Mouse (Mus musculus) embryonic facial prominence, embryonic 14.5 days (tissue): ENCODE results near the gene Sirt6. TPM values are rescaled to one million over a fixed set of nuclear protein-coding genes. Genes with fewer than 3 reads are reported as not detected.

Source experiments
- ATAC-seq: fragments of 200-750 bp; cut with Nextera tagmentation; 2 replicates; pipeline ENCODE4 v1.8.0; 2017; ENCODE audit warnings: low read depth, moderate number of reproducible peaks, moderate TSS enrichment
- DNase-seq: peaks from one replicate; pipeline ENCODE4 v3.0.0-alpha.2; 2015; ENCODE audit warnings: low spot score
- H3K27ac ChIP-seq: fragments of 300-500 bp; sonication (generic); replicated peaks from 2 replicates; pipeline ENCODE4 v1.5.1; 2014; ENCODE audit warnings: low read depth, mild to moderate bottlenecking, low read length, moderate library complexity
- H3K27me3 ChIP-seq: fragments of 300-500 bp; sonication (generic); replicated peaks from 2 replicates; pipeline ENCODE4 v1.6.1; 2014; ENCODE audit warnings: low read length; ENCODE audit not compliant: control insufficient read depth, insufficient read depth
- H3K36me3 ChIP-seq: fragments of 300-500 bp; sonication (generic); 2 replicates; pipeline ENCODE4 v1.6.1; 2014; ENCODE audit warnings: low read length, mixed read lengths; ENCODE audit not compliant: control insufficient read depth, insufficient read depth
- H3K4me1 ChIP-seq: fragments of 300-500 bp; sonication (generic); 2 replicates; pipeline ENCODE4 v1.6.1; 2014; ENCODE audit warnings: antibody characterized with exemption, low read length; ENCODE audit not compliant: control insufficient read depth, insufficient read depth
- H3K4me2 ChIP-seq: fragments of 300-500 bp; sonication (generic); 2 replicates; pipeline ENCODE4 v1.6.1; 2014; ENCODE audit warnings: low read depth, mild to moderate bottlenecking, low read length, moderate library complexity, mixed read lengths
- H3K4me3 ChIP-seq: fragments of 300-500 bp; sonication (generic); 2 replicates; pipeline ENCODE4 v1.5.1; 2014; ENCODE audit warnings: low read depth, mild to moderate bottlenecking, low read length
- H3K9ac ChIP-seq: fragments of 300-500 bp; sonication (generic); 2 replicates; pipeline ENCODE4 v1.6.1; 2014; ENCODE audit warnings: low read depth, mild to moderate bottlenecking, low read length, moderate library complexity, mixed read lengths
- H3K9me3 ChIP-seq: fragments of 300-500 bp; sonication (generic); 2 replicates; pipeline ENCODE4 v1.6.1; 2016; ENCODE audit warnings: low read length; ENCODE audit not compliant: control insufficient read depth
- WGBS: fragments of 180-500 bp; shearing (Covaris S2); extraction: QIAGEN DNeasy Blood & Tissue Kit; methylation state at CpG from one replicate; pipeline ENCODE4 v1.1.7; 2014; 5-methylcytosine and 5-hydroxymethylcytosine counted together
- polyA plus RNA-seq: library from polyadenylated mRNA; unstranded; fragments of >200 nt; fragmentation: Nextera tagmentation; extraction: Ambion mirVana; gene quantifications from 2 replicates; pipeline ENCODE4 v1.2.1, GENCODE M21; 2014

Sirt6 gene
- polyA plus RNA-seq, 1 experiment from 2014 or later = 24.4 TPM

DNA sequence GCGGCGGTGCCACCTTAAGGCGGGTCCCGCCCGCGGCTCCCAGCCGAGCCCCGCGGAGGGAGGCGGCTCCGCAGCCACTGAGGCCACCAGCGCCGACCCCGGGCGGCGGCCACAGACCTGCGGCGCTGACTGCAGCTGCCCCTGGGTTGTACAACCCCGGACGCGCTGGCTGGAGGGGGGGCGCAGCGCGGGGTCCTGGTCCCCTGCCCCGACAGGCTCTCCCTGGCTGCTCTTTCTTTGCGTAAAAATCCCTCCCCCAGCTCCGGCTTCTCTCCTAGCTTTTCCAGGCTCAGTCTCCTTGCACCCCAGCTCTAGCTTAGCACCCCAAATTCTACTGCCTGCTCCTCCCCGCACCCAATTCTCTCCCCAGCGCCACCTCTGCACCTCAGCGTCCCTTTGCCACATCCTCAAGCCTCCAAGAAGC is 52.4 kb downstream of the Sirt6 start:
- Histone ChIP-seq H3K9ac (peak overlapping the region; percentile 78), H3K9me3 (no peaks in the 10 kb centered on the region), H3K27me3 (0 out of 2 replicates have a peak, but pooled peaks cover 5% of the 10 kb centered on the region), H3K4me1 (peaks cover 43% of the 10 kb centered on the region), H3K4me3 (peak overlapping the region; percentile 68), H3K27ac (peak overlapping the region; percentile 58), H3K36me3 (peaks cover 12% of the 10 kb centered on the region; the same call in 1 of the 2 replicates), H3K4me2 (peak overlapping the region; percentile 89)
- no peak for DNase-seq
- WGBS = under 1% methylated on average over 29 of the region's 30 CpGs
- ATAC-seq = no peak

DNA sequence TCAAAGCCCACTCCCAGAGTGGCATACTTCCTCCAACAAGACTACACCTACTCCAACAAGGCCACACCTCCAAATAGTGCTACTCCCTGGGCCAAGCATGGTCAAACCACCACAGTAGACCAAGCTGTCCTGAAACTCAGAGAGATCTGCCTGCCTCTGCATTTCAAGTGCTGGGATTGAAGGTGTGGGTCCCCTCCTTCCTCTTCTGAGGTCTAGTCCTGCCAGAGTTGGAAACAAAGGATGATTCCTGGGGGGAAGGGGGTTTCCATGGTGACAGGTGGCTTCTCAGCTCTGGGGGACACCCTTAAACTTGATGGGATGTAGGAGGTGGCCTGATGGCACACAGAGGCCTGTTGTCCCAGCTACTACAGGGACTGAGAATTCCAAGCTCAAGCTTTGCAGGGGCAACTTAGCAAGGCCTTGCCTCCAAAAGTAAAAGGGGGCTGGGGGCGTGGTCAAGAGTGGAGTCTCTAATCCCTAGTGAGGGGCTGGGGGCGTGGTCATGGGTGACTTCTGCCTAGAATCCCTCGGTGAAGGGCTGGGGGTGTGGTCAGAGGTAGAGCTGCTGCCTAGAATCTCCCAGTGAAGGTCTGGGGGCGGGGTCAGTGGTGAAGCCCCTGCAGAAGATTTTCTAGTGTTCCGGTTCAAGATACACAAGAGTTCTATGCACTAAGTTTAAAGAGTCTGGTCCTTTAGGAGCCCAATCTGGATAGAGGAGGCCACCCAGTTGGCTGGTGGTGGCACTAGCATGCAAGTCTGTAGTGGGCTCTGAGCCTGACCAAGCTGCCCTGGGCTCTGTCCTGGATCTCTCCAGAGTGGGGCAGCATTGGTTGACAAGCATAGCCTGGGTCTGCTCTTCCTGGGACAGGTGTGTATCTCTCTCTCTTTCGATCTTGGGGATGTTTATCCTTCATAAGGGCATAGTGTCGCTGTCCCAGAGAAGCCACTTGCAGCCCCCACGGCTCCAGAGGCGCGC is 53.2 kb downstream of the Sirt6 start, which contains the start of gene Tle2:
Tle2 (plus strand) TSS at position 481 of the 976 bp plus-strand sequence.
- DNase-seq (no peak), ATAC-seq (no peak)
- Histone ChIP-seq H3K9ac (peak within 1 kb of the TSS; percentile 78), H3K4me3 (peak within 1 kb of the TSS; percentile 68), H3K4me1 (peaks cover 51% of the 10 kb centered on the region), H3K9me3 (no peaks in the 10 kb centered on the region), H3K36me3 (peaks cover 12% of the 10 kb centered on the region; the same call in 1 of the 2 replicates), H3K27ac (peak within 1 kb of the TSS; percentile 58), H3K27me3 (0 out of 2 replicates have a peak, but pooled peaks cover 5% of the 10 kb centered on the region), H3K4me2 (peak within 1 kb of the TSS; percentile 89)
- 24% methylated on average over 10 of the region's 10 CpGs for WGBS

DNA sequence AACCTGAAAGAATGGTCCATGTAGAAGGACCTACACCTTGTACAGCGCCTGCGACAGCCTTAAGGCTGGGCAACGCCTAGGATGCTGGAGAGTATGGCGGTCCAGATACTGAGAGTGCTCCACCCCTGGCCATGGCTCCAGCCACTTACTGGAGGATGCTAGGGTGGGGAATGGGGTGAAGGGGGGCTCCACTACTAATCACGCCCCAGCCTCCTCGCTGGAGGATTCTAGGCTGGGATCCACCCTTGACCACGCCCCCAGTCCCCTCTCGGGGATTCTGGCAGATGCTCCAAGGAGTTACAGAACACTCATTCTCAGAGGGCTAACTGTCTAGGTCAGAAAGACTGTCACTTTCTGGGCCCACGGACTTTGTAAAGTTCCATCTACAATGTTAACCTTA is 54.6 kb downstream of the Sirt6 start:
- H3K36me3 ChIP-seq = peaks cover 12% of the 10 kb centered on the region; the same call in 1 of the 2 replicates
- ATAC-seq (no peak), DNase-seq (no peak)
- H3K4me1 ChIP-seq = peaks cover 65% of the 10 kb centered on the region
- 0 out of 2 replicates have a peak, but pooled peaks cover 5% of the 10 kb centered on the region for H3K27me3 ChIP-seq
- 13% methylated on average over 8 of the region's 9 CpGs for WGBS
- H3K9me3 ChIP-seq = no peaks in the 10 kb centered on the region
- H3K4me2 ChIP-seq = peak overlapping the region; percentile 68
- peak overlapping the region; percentile 73; the same call in 1 of the 2 replicates for H3K27ac ChIP-seq
- no peak overlapping the region for H3K9ac ChIP-seq
- no peak overlapping the region for H3K4me3 ChIP-seq

DNA sequence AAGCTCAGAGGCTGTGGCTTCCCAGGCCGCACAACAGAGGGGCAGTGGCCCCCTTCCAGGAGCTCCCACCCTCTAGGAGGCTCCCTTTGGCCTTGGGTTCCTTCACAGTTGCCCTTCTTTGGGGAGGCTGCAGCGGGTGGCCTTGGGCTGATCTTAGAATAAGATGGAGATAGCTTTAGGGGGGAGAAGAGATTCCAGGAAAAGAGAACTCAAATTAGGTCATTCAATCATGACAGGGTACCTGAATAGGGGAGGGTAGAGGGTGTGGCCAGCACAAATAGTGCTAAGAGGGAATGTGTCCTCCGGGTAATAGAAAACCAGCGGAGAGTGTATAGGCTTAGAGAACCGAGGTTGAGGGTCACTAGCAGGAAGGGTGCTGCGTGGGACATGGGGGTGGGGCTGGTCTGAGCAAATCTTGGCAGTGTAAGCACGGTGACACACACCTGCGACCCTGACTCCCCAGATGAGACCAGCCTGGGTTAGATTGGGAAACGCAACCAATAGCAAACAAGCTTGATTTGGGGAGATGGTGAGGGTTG is 55.4 kb downstream of the Sirt6 start:
- H3K4me2 ChIP-seq = peak overlapping the region; percentile 68
- no peak for DNase-seq
- H3K27ac ChIP-seq = peak overlapping the region; percentile 73
- H3K9me3 ChIP-seq = no peaks in the 10 kb centered on the region
- H3K4me1 ChIP-seq = peaks cover 67% of the 10 kb centered on the region
- WGBS = 9% methylated on average over 9 of the region's 9 CpGs
- H3K27me3 ChIP-seq = 0 out of 2 replicates have a peak, but pooled peaks cover 5% of the 10 kb centered on the region
- no peak for ATAC-seq
- H3K4me3 ChIP-seq = peak overlapping the region; percentile 24
- H3K9ac ChIP-seq = 0 out of 2 replicates have a peak overlapping the region, but pooled peaks have one; percentile 40
- peaks cover 9% of the 10 kb centered on the region; the same call in 1 of the 2 replicates for H3K36me3 ChIP-seq

Other genes with a start within 250 kb of the Sirt6 start
- 69.5 and 90.1 TPM in 2 replicates for gene Fzr1, start 249.3 kb downstream of the Sirt6 start, polyA plus RNA-seq
- gene Dohh, start 243.4 kb downstream of the Sirt6 start, polyA plus RNA-seq = 61.4 and 67.1 TPM in 2 replicates
- gene Gm48551, start 243.3 kb downstream of the Sirt6 start, polyA plus RNA-seq = 2.4 and 2.6 TPM in 2 replicates
- gene Gm48552, start 238.8 kb downstream of the Sirt6 start, polyA plus RNA-seq = 0.77 and 0.88 TPM in 2 replicates
- gene Smim24, start 234.7 kb downstream of the Sirt6 start, polyA plus RNA-seq = 3.9 and 4.1 TPM in 2 replicates
- 100.0 and 103 TPM in 2 replicates for gene Nfic, start 172.2 kb downstream of the Sirt6 start, polyA plus RNA-seq
- 1.4 and 1.9 TPM in 2 replicates for gene Celf5, start 145.1 kb downstream of the Sirt6 start, polyA plus RNA-seq
- gene Ncln, start 131.4 kb downstream of the Sirt6 start, polyA plus RNA-seq = 64.7 and 82.4 TPM in 2 replicates
- 0.65 and 0.73 TPM in 2 replicates for gene S1pr4, start 127.7 kb downstream of the Sirt6 start, polyA plus RNA-seq
- gene Gna15, start 103.6 kb downstream of the Sirt6 start, polyA plus RNA-seq = 3.1 and 4.5 TPM in 2 replicates
- gene Gna11, start 82.6 kb downstream of the Sirt6 start, polyA plus RNA-seq = 87.7 and 88.4 TPM in 2 replicates
- gene Aes, start 68.3 kb downstream of the Sirt6 start, polyA plus RNA-seq = 387 and 412 TPM in 2 replicates
- 30.2 and 39.4 TPM in 2 replicates for gene Tle2, start 53.2 kb downstream of the Sirt6 start, polyA plus RNA-seq
- gene Tle6, start 26.7 kb downstream of the Sirt6 start, polyA plus RNA-seq = 17.1 and 17.8 TPM in 2 replicates
- gene BC025920, start 21.5 kb downstream of the Sirt6 start, polyA plus RNA-seq = 0.20 and 0.61 TPM in 2 replicates
- gene Ankrd24, start 743 bp upstream of the Sirt6 start, polyA plus RNA-seq = 7.2 and 7.3 TPM in 2 replicates
- gene Gm10778, start 21.3 kb upstream of the Sirt6 start, polyA plus RNA-seq = 3.3 and 3.7 TPM in 2 replicates
- gene Zfp433, start 77.0 kb upstream of the Sirt6 start, polyA plus RNA-seq = 13.1 and 16.2 TPM in 2 replicates
- gene Gm3055, start 143.4 kb upstream of the Sirt6 start, polyA plus RNA-seq = 9.9 and 10.2 TPM in 2 replicates
- 2.1 and 2.8 TPM in 2 replicates for gene Gm4767, start 184.4 kb upstream of the Sirt6 start, polyA plus RNA-seq
- gene Gm32687, start 236.1 kb upstream of the Sirt6 start, polyA plus RNA-seq = 9.0 and 11.0 TPM in 2 replicates